Mouse (Mus musculus) left cerebral cortex, postnatal 36 days (tissue): Measurements from ENCODE around the gene Olfr571. TPM values are rescaled to one million over a fixed set of nuclear protein-coding genes. Genes with fewer than 3 reads are reported as not detected.

Experiments used
- total RNA-seq, 2 experiments: library from RNA; stranded (reverse); gene quantifications; 2 replicates each; pipeline ENCODE4 v1.2.3; 2021

The Olfr571 gene
- total RNA-seq, 2 experiments from 2014 or later: not detected

Other genes with a start within 250 kb of the Olfr571 start
- gene Trim68, start 230.2 kb downstream of the Olfr571 start, total RNA-seq: 1 to 10 TPM; 5.5 to 6.7 TPM
- under 1 TPM in 1 of 2 experiments, not detected in 1; 0.25 TPM for gene Olfr557, start 221.6 kb downstream of the Olfr571 start, total RNA-seq
- under 1 TPM; 0.12 to 0.29 TPM for gene Olfr558, start 215.3 kb downstream of the Olfr571 start, total RNA-seq
- gene Olfr33, start 198.5 kb downstream of the Olfr571 start, total RNA-seq: not detected
- gene Olfr559, start 190.0 kb downstream of the Olfr571 start, total RNA-seq: not detected
- gene Olfr560, start 158.2 kb downstream of the Olfr571 start, total RNA-seq: under 1 TPM; 0.27 to 0.54 TPM
- under 1 TPM; 0.72 to 0.77 TPM for gene Olfr78, start 158.1 kb downstream of the Olfr571 start, total RNA-seq
- not detected for gene Olfr561, start 146.3 kb downstream of the Olfr571 start, total RNA-seq
- gene Olfr564, start 114.1 kb downstream of the Olfr571 start, total RNA-seq: not detected
- gene Olfr566, start 58.8 kb downstream of the Olfr571 start, total RNA-seq: not detected
- gene Olfr568, start 40.4 kb downstream of the Olfr571 start, total RNA-seq: not detected
- not detected for gene Olfr569, start 26.7 kb downstream of the Olfr571 start, total RNA-seq
- gene Olfr570, start 23.0 kb downstream of the Olfr571 start, total RNA-seq: not detected
- gene Olfr572, start 6.9 kb upstream of the Olfr571 start, total RNA-seq: not detected
- not detected for gene Olfr573-ps1, start 25.0 kb upstream of the Olfr571 start, total RNA-seq
- gene Olfr574, start 30.9 kb upstream of the Olfr571 start, total RNA-seq: not detected
- not detected for gene Olfr575, start 41.2 kb upstream of the Olfr571 start, total RNA-seq
- gene Olfr576, start 45.1 kb upstream of the Olfr571 start, total RNA-seq: not detected
- not detected for gene Olfr577, start 58.4 kb upstream of the Olfr571 start, total RNA-seq
- gene Olfr578, start 71.8 kb upstream of the Olfr571 start, total RNA-seq: not detected
- gene Olfr582, start 120.5 kb upstream of the Olfr571 start, total RNA-seq: not detected
- gene Olfr583, start 133.8 kb upstream of the Olfr571 start, total RNA-seq: not detected
- gene Olfr584, start 164.3 kb upstream of the Olfr571 start, total RNA-seq: not detected
- gene Olfr585, start 180.2 kb upstream of the Olfr571 start, total RNA-seq: not detected
- not detected for gene Olfr586, start 208.1 kb upstream of the Olfr571 start, total RNA-seq
- gene Olfr588-ps1, start 223.3 kb upstream of the Olfr571 start, total RNA-seq: not detected
- not detected for gene Olfr589, start 238.8 kb upstream of the Olfr571 start, total RNA-seq